Mouse (Mus musculus): ENCODE data around the gene Spn. TPM values are rescaled to one million over a fixed set of nuclear protein-coding genes. Genes with fewer than 3 reads are reported as not detected.
A peak's percentile ranks its signal among the peaks of the same experiment; 100 is the strongest.

Gene Spn
- polyA plus RNA-seq, 1 experiment: 0.10 TPM

DNA sequence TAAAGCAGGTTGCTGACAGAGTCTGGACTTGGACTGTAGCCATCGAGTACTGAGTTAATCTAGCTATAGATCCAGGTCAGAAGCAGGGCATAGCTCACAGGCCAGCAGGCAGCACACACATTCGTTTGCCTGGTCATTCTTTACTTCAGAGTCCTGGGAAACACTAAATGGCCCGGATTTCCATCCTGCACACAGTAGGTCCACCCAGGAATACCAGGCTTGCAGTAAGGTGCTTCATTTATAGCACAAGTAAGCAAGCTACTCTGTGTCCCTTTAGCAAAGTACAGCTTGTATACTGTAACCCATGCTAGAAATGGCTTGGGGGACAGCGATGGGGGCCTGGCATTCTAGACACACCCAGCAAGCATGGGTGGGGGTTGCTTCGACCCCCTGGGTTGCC, 1.9 kb upstream of the Spn start:
- no peak for DNase-seq (ENCODE audit: low read depth)
- TF ChIP-seq CTCF (IDR thresholded peaks at IDR 0.05; ENCODE audit: borderline replicate concordance, extremely low read depth, insufficient read depth, insufficient read length) (no peak), POLR2A (IDR thresholded peaks at IDR 0.05; ENCODE audit: borderline replicate concordance, extremely low read depth, insufficient read depth, insufficient read length, poor library complexity, severe bottlenecking) (no peak)

DNA sequence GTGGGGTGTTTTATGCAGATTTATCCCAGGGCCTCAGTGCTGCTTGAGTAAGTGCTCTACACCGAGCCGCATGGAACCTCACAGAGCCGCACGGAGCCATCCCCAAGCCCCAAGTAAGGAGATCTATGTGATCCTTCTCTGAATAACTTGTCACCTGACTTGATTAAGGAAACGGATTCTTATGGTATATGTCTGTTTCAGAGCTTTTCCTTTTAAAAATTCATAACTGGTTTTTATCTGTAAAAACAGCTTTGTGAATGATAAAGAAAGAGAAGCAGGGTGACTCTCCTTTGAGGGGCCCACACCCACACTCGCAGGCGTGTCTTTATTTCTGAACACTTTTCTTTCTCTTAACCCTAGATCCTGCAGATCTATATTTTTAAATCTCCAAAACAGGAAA, 1.5 kb upstream of the Spn start:
- DNase-seq (ENCODE audit: low read depth): no peak
- no peak for TF ChIP-seq POLR2A (IDR thresholded peaks at IDR 0.05; ENCODE audit: borderline replicate concordance, extremely low read depth, insufficient read depth, insufficient read length, poor library complexity, severe bottlenecking)
- no peak for TF ChIP-seq CTCF (IDR thresholded peaks at IDR 0.05; ENCODE audit: borderline replicate concordance, extremely low read depth, insufficient read depth, insufficient read length)

DNA sequence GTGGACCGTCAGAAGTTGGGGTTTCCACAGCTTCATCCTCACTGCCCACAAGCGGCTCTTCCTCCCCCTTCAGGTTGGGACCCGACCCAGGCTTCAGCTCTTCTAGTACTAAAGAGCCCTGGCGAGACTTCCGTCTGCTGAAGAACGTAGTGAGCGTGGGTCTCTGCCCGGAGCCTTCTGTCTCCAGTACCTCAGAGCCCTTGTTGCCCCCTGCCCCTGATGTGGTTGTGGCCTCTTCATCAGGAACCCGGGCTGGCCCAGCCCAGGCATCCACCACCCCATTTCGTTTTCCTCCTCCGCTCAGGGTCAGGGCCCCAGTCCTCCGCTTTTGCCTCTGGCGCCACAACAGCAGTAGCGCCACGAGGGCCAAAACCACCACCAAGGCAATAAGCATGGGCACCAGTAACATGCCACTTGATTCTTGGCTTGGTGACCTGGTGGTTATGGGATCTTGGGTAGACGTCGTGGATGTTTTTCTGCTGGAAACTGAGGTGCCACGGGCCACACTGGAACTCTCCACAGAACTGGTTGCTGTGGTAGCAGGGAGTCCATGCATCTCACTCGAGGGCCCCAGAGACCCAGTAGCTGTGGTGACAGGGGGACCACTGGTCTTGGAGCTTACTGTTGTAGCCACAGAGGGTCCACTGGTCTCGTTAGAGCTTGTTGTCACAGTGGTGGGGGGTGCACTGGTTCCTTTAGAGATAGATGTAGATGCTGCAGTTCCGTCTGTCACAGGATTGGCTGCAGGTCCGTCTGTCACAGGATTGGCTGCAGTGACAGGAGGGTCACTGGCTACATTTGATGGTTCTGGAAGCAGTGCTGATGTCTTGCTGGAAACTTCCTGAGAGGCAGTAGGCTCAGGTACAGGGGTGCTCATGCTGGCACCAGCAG, 1.2 kb downstream of the Spn start:
- no peak for DNase-seq (ENCODE audit: low read depth)
- TF ChIP-seq CTCF (IDR thresholded peaks at IDR 0.05; ENCODE audit: borderline replicate concordance, extremely low read depth, insufficient read depth, insufficient read length) (no peak), POLR2A (IDR thresholded peaks at IDR 0.05; ENCODE audit: borderline replicate concordance, extremely low read depth, insufficient read depth, insufficient read length, poor library complexity, severe bottlenecking) (no peak)

DNA sequence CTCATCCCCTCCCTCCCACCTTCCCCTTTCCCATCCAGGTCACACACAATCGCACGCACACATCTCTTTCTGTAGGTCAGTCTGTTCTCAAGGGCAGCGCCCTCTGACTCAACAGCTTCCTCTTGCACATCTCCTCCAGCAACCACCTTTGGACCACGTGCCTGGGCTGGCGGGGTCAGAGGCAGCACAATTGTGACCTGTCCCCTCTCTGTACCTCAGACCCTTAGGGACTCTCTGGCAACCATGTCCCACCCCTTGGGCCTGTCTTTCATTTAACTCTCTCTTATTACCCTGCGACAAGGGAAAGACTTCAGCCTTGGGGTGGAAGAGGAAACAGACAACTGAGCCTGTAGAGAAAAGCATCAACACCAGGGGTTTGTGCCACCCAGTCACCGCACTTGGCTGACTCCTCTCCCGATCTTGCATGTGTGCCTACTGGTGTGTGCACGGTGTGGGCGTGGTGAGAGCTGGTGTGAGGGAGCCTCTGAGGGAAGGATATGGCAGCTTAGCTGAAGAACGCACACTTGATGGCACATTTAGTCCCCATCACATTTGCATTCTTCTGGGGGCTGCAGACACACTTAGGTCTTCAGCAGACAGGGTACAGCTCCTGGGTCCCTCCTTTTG, 2.7 kb downstream of the Spn start:
- TF ChIP-seq POLR2A (IDR thresholded peaks at IDR 0.05; ENCODE audit: borderline replicate concordance, extremely low read depth, insufficient read depth, insufficient read length, poor library complexity, severe bottlenecking) (no peak), CTCF (IDR thresholded peaks at IDR 0.05; ENCODE audit: borderline replicate concordance, extremely low read depth, insufficient read depth, insufficient read length) (no peak)
- no peak for DNase-seq (ENCODE audit: low read depth)

DNA sequence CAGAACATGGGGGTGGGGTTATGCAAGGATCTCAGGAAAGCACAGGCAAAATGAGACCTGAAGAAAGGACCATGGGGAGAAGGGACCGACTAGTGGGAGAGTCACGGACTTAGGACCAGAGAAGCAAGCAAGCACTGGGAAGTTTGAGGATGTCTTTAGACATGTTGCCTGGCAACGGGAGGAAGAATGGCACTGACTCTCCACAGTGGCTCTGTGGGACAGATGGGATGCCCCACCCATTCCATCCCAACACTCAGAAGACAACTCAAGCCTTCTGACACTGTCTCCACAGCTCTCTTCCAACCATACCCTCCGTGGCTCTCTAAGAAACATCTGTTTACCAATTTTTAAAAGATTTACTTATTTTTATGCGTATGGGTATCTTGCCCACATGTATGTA, 4.5 kb downstream of the Spn start:
- no peak for TF ChIP-seq CTCF (IDR thresholded peaks at IDR 0.05; ENCODE audit: borderline replicate concordance, extremely low read depth, insufficient read depth, insufficient read length)
- no peak for TF ChIP-seq POLR2A (IDR thresholded peaks at IDR 0.05; ENCODE audit: borderline replicate concordance, extremely low read depth, insufficient read depth, insufficient read length, poor library complexity, severe bottlenecking)
- no peak for DNase-seq (ENCODE audit: low read depth)

DNA sequence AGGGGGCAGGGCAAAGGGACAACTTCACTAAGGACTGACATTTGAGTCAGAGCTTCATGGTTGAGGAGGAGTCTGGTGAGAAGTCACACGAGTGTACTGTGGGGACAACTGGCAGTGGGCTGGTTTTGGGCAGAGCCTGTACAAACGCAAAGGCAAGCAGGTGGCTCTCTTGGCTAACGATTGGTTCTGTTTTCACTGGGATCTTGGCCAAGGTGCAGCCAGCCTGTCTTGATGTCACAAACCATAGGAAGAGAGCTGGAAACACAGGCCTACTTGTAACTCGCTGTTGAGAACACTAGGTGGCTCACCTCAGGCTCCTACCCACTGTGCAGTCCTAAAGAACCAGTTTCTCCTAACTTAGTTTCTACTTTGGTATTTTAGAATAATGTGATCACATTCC, 8.0 kb downstream of the Spn start:
- no peak for TF ChIP-seq POLR2A (IDR thresholded peaks at IDR 0.05; ENCODE audit: borderline replicate concordance, extremely low read depth, insufficient read depth, insufficient read length, poor library complexity, severe bottlenecking)
- peak; percentile 65; the same call in 1 of the 2 replicates for TF ChIP-seq CTCF (IDR thresholded peaks at IDR 0.05; ENCODE audit: borderline replicate concordance, extremely low read depth, insufficient read depth, insufficient read length)
- DNase-seq (ENCODE audit: low read depth): peak; percentile 75

DNA sequence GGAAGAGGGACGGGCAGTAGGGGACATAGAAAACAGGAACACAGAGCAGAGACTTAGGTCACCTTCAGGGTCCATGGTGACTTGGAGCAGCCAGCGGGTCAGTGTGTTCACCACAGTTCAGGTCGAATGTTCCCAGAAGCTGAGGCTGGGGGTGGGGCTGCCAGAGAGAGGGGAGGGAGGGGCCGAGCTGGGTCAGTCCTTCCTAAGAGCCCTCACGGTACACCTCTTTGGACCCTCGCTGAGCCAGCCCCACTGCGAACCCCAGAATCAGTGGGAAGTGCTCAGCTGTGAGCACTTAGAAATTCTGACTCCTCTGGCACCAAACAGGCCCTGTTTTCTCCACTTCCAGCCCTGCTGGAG, 15.7 kb downstream of the Spn start, which contains the start of gene Qprt:
Qprt (minus strand) TSS at position 316 of the 360 bp plus-strand sequence.
- TF ChIP-seq POLR2A (IDR thresholded peaks at IDR 0.05; ENCODE audit: borderline replicate concordance, extremely low read depth, insufficient read depth, insufficient read length, poor library complexity, severe bottlenecking) (no peak), CTCF (IDR thresholded peaks at IDR 0.05; ENCODE audit: borderline replicate concordance, extremely low read depth, insufficient read depth, insufficient read length) (no peak)
- DNase-seq (ENCODE audit: low read depth): no peak

DNA sequence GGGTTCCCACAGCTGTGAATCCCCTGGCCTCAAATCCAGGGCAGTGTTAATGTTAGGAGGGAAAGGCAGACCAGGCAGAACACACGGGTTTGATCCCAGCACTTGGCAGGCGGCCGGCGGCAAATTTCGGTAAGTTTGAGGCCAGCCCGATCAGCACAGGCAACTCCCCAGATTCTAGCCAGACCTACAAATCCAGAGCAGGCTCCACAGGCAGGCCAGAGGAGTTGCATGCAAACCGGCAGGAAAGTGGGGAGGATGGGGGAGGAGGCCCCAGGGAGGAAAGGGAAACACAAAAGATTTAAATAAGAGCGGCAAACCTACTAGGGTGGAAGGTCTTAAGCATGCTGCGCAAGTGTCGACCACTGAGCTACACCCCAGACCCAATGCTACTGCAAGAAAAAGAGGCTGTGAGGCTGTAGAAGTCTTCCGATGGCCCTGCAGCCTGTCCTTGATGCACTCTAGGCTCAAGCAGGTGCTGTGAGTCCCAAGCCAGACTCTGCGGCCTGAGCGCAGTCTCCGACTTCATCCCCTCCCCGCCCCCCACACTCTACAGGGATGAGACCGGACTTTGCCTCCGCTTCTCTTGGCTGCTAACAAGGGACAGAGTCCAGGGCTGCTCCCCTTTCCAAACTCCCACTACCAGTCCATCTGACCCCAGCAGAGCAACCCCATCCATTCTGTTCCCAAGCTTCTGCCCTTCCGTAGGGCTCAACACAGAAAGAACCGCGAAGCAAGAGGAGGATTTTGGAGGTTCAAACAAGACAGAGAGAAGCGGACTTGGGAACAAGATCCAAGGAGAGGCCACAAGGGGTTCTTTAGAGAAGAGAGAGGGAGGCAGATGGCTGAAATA, 16.3 kb downstream of the Spn start:
- TF ChIP-seq POLR2A (IDR thresholded peaks at IDR 0.05; ENCODE audit: borderline replicate concordance, extremely low read depth, insufficient read depth, insufficient read length, poor library complexity, severe bottlenecking) (no peak), CTCF (IDR thresholded peaks at IDR 0.05; ENCODE audit: borderline replicate concordance, extremely low read depth, insufficient read depth, insufficient read length) (no peak)
- no peak for DNase-seq (ENCODE audit: low read depth)

DNA sequence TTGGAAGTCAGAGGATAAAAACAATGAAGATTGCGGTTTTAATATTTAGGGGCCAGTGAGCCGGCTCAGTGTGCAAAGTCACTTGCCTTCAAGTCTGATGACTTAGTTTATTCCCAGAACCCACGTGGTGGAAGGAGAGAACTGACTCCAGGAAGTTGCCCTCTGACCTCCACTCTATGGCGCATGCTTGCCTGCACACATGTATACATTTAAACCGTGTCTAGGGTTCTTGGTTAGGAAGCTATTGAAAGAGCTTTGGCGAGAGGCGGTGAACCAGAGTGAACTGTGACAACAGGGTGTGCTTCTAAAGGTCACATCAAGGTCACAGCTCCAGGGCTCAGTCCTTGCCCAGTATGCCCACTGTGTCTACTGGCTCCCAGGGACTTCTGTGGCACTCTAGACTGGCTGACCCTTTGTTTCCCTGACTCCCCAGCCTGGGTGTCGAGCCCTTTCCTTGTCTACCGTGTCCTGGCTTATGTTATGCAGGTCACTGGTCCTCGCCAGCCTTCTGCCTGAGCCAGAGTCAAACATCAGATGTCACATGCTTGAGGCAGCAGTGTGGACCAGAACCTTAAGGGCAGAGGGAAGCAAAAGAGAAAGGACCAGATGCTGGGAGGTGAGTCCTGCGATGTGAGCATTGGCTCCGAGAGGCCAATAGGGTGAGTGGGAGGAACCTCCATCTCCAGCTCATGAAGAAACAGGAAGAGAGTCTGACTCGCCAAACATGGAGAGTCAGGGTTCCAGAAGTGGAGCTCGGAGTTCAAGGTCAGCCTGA, 18.8 kb downstream of the Spn start:
- no peak for DNase-seq (ENCODE audit: low read depth)
- TF ChIP-seq CTCF (IDR thresholded peaks at IDR 0.05; ENCODE audit: borderline replicate concordance, extremely low read depth, insufficient read depth, insufficient read length): no peak
- TF ChIP-seq POLR2A (IDR thresholded peaks at IDR 0.05; ENCODE audit: borderline replicate concordance, extremely low read depth, insufficient read depth, insufficient read length, poor library complexity, severe bottlenecking): no peak

DNA sequence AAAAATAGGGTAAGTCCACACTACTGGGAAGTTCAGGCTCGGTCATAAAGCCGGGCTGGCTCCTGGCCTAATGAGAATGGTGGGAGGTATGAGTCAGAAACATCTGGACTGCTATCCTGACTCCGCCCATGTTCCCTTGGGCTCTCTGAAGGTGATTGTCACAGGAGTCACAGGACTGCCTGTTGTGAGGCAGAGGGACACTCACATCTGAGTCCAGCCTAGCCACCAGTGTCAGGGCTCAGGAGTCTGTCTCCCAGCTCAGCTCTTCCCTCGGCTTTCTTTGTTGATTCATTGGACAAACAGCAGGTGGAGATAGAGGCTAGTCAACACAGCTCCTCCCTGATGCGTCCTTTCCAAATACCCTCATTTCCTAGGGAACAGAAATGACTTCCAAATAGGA, 19.7 kb downstream of the Spn start:
- TF ChIP-seq CTCF (IDR thresholded peaks at IDR 0.05; ENCODE audit: borderline replicate concordance, extremely low read depth, insufficient read depth, insufficient read length) (no peak; the same call in 1 of the 2 replicates), POLR2A (IDR thresholded peaks at IDR 0.05; ENCODE audit: borderline replicate concordance, extremely low read depth, insufficient read depth, insufficient read length, poor library complexity, severe bottlenecking) (no peak)
- peak; percentile 15 for DNase-seq (ENCODE audit: low read depth)
